Mouse (Mus musculus) cerebellum, adult (tissue): Measurements from ENCODE around the gene Shisa2.
"Not testable (repeated sequence)": the region's sequence is repeated elsewhere in the genome, so short reads cannot be mapped to it uniquely, and the experiment has no call there.

Experiments used
- ATAC-seq: cut with Nextera tagmentation; 2 replicates; pipeline ENCODE4 v1.9.2; 2017; ENCODE audit warnings: mild to moderate bottlenecking, moderate library complexity, mixed read lengths; ENCODE audit not compliant: insufficient number of reproducible peaks, low FRiP score, low TSS enrichment

Shisa2 gene

GRCm38 (mm10) chr14:59625158-59625805 lies at the start of gene Shisa2:
TSS of gene Shisa2 (plus strand) at chr14:59625308.
- ATAC-seq, result peak; percentile 49; the same call in 1 of the 2 replicates

GRCm38 (mm10) chr14:59576385-59576784 lies 48.7 kb upstream of the Shisa2 start:
- ATAC-seq, result no peak

- no peak for ATAC-seq
Measured at GRCm38 (mm10) chr14:59590614-59591013, 34.5 kb upstream of the Shisa2 start.

GRCm38 (mm10) chr14:59591901-59592300 lies 33.2 kb upstream of the Shisa2 start:
- no peak for ATAC-seq

GRCm38 (mm10) chr14:59592593-59592992 lies 32.5 kb upstream of the Shisa2 start:
- no peak for ATAC-seq

- ATAC-seq, result no peak
Measured at GRCm38 (mm10) chr14:59594988-59595387, 30.1 kb upstream of the Shisa2 start.

- ATAC-seq, result peak; percentile 89
Measured at GRCm38 (mm10) chr14:59597398-59598259, 27.5 kb upstream of the Shisa2 start, which contains the start of gene Cdadc1. TSS of gene Cdadc1 (minus strand) at chr14:59597959.

GRCm38 (mm10) chr14:59598260-59598627 lies 26.9 kb upstream of the Shisa2 start:
- no peak for ATAC-seq

GRCm38 (mm10) chr14:59604002-59604645 lies 21.0 kb upstream of the Shisa2 start:
- no peak for ATAC-seq

GRCm38 (mm10) chr14:59605671-59606353 lies 19.3 kb upstream of the Shisa2 start:
- ATAC-seq, result 0 out of 2 replicates have a peak, but pooled peaks have one; percentile 61

- ATAC-seq, result no peak
Measured at GRCm38 (mm10) chr14:59607021-59607420, 18.1 kb upstream of the Shisa2 start.

GRCm38 (mm10) chr14:59612920-59613625 lies 12.0 kb upstream of the Shisa2 start:
- no peak for ATAC-seq

GRCm38 (mm10) chr14:59614149-59614548 lies 11.0 kb upstream of the Shisa2 start:
- ATAC-seq, result not testable (repeated sequence)

- no peak for ATAC-seq
Measured at GRCm38 (mm10) chr14:59616802-59617201, 8.3 kb upstream of the Shisa2 start.

GRCm38 (mm10) chr14:59624326-59624885 lies 702 bp upstream of the Shisa2 start:
- ATAC-seq, result no peak

GRCm38 (mm10) chr14:59625806-59626364 lies 777 bp downstream of the Shisa2 start:
- no peak for ATAC-seq

- ATAC-seq, result no peak
Measured at GRCm38 (mm10) chr14:59626711-59627110, 1.6 kb downstream of the Shisa2 start.

GRCm38 (mm10) chr14:59627142-59627680 lies 2.1 kb downstream of the Shisa2 start:
- ATAC-seq, result no peak

- no peak for ATAC-seq
Measured at GRCm38 (mm10) chr14:59627823-59628222, 2.7 kb downstream of the Shisa2 start.
